Mouse (Mus musculus): Measurements from ENCODE around the gene Scmh1.

DNA sequence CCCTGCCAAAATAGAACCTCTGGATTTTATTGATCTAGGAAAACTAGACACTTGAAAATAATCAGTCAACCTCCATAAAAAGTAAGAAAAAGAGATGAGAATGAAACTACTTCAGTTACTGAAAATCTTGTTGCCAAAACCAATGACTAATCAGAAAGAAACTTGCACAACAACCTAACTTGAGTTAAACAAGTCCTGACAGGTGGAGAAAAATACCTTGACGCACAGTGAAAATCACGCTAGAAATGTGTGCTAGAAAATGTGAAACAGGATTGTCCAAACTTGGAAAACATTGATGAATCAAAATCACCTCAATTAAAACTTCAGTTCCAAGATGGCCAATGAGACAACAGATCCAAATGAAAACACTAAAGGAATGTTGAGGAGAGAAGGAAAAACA lies 67.9 kb downstream of the Scmh1 start:
- no peak for TF ChIP-seq CTCF (IDR thresholded peaks at IDR 0.05; ENCODE audit: insufficient read depth, low read length)
- no peak for TF ChIP-seq POLR2A (IDR thresholded peaks at IDR 0.05; ENCODE audit: borderline replicate concordance, extremely low read depth, low read depth, low read length)
